Mouse (Mus musculus): Measurements from ENCODE around the gene Ccdc9b.
A peak's percentile ranks its signal among the peaks of the same experiment; 100 is the strongest.

The Ccdc9b gene

DNA sequence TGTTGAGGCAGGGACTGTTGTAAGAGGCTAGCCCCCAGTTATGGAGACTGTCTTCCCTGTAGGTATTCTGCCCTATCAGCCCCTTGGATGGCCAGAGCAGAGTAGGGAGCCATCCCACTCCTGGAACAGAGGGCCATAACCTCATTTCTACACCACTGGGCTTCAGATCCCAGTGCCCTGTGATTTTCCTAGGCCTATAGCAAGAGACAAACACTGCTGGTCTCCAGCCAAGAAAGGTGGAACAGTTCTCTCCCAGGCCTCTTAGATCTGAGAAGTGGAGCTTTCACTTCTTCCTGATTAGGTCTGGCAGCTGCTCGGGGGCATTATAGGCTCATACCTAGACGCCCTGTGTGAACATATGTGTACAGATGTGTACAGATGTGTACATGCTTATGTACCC, 13.8 kb upstream of the Ccdc9b start:
- DNase-seq, result no peak

- DNase-seq, result no peak
Observed at GRCm38 (mm10) chr2:118775846-118776245, 13.4 kb upstream of the Ccdc9b start.

DNA sequence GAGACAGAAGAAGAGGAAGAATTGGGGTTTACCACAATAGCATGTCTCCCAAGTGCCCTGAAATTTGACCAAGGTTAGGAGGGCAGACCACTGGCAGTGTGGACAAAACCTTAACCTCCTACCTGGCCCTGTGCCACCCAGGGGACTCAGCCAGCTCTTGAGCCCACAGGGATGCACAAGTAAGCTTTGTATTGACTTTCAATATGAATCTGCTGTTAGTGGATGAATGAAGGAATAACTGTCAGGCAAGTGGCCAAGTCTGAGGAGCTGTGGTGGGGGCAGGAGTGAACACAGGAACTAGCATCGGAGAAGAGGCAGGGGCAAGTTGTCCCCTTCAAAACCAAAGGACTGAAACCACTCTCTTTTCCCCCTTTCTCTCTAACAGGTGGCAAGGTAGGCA, 12.9 kb upstream of the Ccdc9b start:
- DNase-seq, result no peak

GRCm38 (mm10) chr2:118774536-118774935, 12.1 kb upstream of the Ccdc9b start:
- no peak for DNase-seq

GRCm38 (mm10) chr2:118772158-118772874, 9.9 kb upstream of the Ccdc9b start, which contains the start of gene Phgr1:
TSS of gene Phgr1 (plus strand) at chr2:118772769.
- DNase-seq, result no peak

DNA sequence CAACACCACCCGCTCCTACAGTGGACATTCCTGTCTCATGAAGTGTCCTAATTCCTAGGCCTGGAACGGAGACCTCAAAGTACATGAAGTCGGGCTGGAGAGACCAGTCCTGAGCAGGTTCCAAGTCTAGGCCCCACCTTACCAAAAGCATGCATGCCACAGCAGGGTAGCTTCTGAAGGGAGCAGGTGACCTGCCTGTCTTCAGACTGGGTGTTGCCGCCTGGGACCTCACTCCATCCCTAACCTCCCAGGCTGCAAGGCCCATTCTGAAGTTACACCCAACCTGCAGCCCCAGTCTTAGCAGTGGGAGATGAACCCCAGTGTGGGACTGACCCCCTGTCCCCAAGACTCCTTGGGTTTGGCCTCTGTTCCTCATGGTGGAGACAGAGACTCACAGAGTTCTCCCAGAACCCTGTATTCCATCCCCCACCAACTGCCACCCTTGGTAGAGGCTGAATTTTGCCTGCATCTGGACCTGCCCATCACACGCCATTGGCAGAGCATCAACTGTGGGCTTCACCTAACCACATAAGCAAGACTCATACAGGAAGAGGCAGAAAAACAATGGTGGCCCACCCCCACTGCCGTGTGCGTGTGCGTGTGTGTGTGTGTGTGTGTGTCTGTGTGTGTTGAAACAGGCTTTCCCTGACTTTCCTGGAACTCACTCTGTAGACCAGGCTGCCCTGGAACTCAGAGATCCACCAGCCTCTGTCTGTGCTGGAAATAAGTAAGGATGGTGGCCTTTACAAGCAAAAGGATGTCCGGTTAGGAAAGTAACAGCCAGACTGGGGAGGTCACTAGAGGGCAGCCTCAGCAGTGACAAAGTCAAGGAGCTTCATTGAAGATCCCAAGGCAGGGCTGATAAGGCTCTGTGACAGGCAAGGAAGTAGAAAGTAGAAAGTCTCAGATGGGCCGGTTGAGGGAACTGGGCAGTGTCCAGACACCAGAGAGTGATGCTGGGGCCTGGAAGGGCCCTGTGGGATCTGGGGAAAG, 3.9 kb upstream of the Ccdc9b start:
- peak; percentile 32 to 54 for DNase-seq

DNA sequence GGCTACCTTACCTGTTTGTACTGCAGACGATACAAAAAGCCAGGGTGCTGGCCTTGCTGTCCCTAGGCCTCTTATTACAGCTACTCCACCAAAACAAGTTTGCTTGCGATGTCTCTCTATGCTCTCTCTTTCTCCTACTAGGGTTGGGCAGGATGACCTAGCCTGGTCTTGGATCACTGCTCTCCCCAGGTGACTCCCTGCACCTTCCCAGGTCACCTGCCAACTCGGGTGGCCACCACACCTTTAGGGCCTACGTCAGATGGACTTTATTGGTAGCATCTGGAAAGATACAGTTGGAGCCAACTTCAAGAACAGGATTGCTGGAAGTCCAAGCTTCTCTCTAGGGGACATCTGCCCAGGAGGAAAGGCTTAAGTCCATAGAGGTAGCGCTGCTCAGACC, 2.4 kb upstream of the Ccdc9b start:
- no peak for DNase-seq

- DNase-seq, result peak; percentile 53 to 72
Observed at GRCm38 (mm10) chr2:118764094-118764831, 1.8 kb upstream of the Ccdc9b start.

DNA sequence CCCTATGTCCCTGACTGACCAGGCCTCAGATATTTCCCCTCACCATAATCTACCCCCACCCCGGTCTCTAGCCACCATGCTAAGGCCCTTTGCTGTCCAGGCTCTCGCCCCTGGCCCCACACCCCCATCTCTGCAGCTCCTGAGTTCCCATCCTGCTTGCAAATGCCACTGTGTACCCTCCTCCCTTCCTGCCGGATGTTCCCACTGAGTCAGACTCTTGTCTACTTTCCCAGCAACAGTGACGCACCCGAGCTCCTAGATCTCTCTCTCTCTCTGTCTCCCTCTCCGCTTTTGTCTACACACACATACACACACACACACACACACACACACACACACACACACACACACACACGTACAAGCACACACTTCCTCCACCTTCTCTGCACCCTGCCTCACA, 1.0 kb upstream of the Ccdc9b start:
- DNase-seq, result peak; percentile 53 to 77

DNA sequence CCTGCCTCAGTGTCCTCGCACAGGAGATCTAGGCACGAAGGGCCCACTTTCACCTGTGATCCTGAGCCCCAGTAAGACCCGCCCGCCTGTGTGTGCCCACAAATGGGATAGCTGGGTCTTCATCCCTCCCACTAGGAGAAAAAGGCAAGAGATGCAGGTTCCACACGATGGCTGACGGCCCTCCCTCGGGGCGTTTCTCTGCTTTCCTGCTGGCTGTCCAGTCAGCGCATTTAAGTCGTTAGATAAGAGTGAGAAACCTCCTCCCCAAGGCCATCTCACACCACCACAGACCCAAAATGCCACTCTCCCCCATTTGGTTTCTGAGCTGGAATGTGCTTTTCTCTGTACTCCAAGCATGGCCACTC, 305 bp upstream of the Ccdc9b start:
- no peak for DNase-seq

DNA sequence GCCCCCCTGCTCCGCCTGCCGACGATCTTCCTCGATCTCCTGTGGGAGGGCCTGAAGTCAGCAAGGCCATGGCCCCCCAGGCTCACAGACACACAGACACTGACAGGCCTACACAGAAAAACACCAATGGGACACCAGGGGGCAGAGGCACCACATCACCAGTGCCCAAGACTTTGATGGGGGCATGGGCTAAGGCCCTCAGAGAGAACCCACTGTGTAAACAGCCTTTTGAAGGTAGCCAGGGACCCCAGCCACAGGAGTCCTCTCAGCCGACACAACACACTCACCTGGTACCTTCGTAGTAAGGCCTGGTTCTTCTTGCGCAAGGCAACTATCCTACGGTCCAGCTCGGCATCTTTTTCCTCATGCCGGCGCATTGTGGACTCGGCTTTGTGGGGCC, 1.1 kb downstream of the Ccdc9b start:
- no peak for DNase-seq

- DNase-seq, result no peak
Observed at GRCm38 (mm10) chr2:118760311-118761025, 2.0 kb downstream of the Ccdc9b start.

DNA sequence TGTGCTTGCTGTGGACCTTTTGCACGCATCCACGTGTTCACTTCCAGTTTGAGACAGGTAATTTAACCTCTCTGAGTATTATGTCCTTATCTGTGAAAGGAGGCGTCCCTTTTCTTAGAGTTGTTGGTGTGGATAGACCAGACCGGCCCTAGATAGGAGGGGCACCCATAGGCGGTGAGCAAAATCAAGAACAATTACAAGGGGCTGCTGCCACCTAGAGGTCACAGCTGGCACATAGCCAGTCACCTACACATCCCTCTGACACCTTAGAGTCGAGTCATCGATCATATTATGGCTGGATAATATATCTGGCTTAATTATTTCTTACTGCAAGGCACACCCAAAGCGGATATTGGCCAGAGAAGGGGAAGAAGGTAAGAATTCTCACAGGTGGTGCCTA, 2.6 kb downstream of the Ccdc9b start:
- DNase-seq, result peak; percentile 73 to 80

GRCm38 (mm10) chr2:118756103-118756502, 6.4 kb downstream of the Ccdc9b start:
- no peak for DNase-seq

DNA sequence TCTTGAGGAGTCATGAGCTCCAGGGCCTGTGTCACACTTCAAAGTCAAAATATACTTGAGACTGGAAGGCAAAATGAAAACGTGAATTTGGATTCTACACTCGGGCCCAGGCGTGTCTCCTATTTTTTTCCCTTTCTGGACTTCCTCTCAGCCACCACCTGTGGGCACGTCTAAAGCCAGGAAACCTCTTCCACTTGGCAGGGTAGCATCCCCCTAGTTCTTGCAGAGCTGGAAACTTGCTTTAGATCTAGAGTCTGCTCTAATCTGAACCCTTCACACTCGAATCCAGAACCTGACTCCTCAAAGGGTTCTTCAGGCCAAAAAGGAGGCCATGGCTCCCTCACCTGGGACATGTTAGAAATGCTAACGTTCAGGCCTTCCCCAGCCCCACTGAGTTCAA, 7.1 kb downstream of the Ccdc9b start:
- no peak for DNase-seq

- no peak for DNase-seq
Observed at GRCm38 (mm10) chr2:118754143-118754542, 8.3 kb downstream of the Ccdc9b start.

DNA sequence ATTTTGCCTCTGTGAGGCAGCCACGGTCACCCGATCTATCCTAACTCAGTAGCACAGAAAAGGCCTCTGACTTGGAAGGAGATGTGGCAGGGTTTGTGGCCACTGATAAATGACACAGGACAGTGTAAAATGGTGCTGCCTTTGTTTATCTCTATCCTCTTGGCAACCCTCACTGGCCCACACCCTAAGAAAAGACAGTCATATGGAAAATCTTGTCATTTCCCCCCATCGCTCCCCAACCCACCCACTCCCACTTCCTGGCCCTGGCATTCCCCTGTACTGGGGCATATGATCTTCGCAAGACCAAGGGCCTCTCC, 9.7 kb downstream of the Ccdc9b start:
- DNase-seq, result no peak

GRCm38 (mm10) chr2:118751896-118752791, 10.3 kb downstream of the Ccdc9b start:
- peak; percentile 41 to 45 for DNase-seq

GRCm38 (mm10) chr2:118750476-118750875, 12.0 kb downstream of the Ccdc9b start:
- DNase-seq, result no peak

DNA sequence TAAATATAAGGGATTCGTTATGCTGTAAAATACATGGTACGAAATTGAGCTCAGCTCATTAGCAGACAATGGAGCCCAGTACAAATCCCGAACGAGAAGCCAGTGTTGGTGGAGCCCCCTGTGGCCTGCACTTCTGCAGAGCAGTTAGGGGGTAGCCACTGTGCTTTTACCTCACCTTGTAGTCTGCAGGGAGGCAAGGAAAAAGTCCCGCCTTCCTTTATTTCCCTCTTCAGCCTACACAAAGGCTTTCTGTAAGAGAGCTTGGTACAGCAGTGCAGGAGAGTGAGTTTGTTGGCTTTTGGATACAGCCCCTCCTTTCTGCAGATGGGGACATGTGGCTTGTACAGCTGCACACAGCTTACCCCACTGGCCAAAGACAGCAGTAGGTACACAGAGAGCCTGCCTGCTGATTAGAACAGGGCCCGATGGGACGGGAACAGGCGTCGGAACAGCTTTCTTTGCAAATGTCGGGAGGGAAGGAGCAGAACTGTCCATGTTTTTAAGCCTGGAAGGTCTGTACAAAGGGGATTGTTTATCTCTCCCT, 13.0 kb downstream of the Ccdc9b start:
- DNase-seq, result no peak

DNA sequence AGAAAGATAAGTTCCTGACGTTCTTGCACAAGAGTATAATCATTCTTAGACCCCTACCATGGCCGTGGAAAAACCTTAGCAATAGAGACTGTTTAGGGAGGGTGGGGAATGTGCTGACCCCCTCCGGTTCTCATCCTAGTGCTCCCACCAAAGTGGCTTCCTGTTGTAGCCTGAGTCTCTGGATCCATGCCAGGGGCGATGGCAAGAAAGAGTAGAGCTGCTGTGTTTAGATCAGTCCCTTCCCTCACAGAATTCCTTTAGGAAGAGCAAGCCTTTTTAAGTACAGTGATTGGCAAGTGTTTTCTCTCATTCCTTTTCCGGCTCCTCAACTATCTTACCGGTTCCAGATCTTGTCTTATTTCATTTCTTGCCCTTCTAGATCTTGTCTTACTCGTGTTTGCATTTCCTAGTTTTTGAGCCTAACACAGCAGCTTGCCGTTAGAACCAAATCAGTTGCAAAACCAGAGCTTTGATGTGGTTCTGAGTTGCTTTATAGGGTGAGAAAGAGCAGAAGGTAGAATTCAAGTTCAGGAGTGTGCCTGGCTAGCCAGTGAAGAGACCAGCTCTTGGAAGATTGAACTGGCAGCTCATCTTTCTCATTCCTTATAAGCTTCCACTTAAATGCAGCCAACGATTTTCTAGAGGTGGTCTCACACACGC, 15.0 kb downstream of the Ccdc9b start:
- peak; percentile 35 to 65 for DNase-seq

Measured in kidney, postnatal 36 days (tissue).